Mouse (Mus musculus): ENCODE data around the gene Bicra. TPM values are rescaled to one million over a fixed set of nuclear protein-coding genes. Genes with fewer than 3 reads are reported as not detected.

The Bicra gene
- total and polyA plus RNA-seq, 3 experiments, result 0.32 to 10.2 (median 2.2) TPM

GRCm38 (mm10) chr7:15987661-15988356, 59.9 kb downstream of the Bicra start:
- in situ Hi-C loops (cut with MboI; ENCODE audit: low pct_ligation_motif_present, low pct_unique_long_range_greater_than_20kb, low sequenced_read_pairs) (loop anchor here (10.0 kb wide), 1 partner anchor 147 kb away; no protein-coding TSS in a partner anchor), dilution Hi-C loops (cut with MboI; ENCODE audit: extremely low pct_ligation_motif_present, extremely low pct_unique_long_range_greater_than_20kb, low sequenced_read_pairs) (no loop called here)
- Histone ChIP-seq H3K36me3 (replicated peaks in 1 of 2; ENCODE audit: control insufficient read depth in 1 of 2, insufficient read depth in 1 of 2, low read length in 1 of 2) (peaks cover 51 to 88% of the 10 kb centered on the region in 2 experiments), H3K79me2 (replicated peaks; ENCODE audit: control insufficient read depth, extremely low read depth, insufficient read depth, poor library complexity, severe bottlenecking) (no peaks in the 10 kb centered on the region), H3K27ac (ENCODE audit: insufficient read depth, low read depth) (no peak overlapping the region), H3K4me2 (ENCODE audit: insufficient read depth, low read depth, poor library complexity, severe bottlenecking) (no peak overlapping the region), H3K4me3 (replicated peaks in 1 of 3; ENCODE audit: low read depth in 2 of 3, low read length in 2 of 3, poor library complexity in 1 of 3) (no peak overlapping the region), H3K4me1 (ENCODE audit: control insufficient read depth in 1 of 2, insufficient read depth in 2 of 2) (peaks cover 0 to 2% of the 10 kb centered on the region in 2 experiments; a peak in 1 of 4 replicates), H3K9ac (ENCODE audit: insufficient read depth, low read depth) (no peak overlapping the region), H3K9me3 (replicated peaks; ENCODE audit: low read length) (peaks cover 3% of the 10 kb centered on the region), H3K27me3 (replicated peaks) (no peaks in the 10 kb centered on the region)
- TF ChIP-seq KAT2A (IDR thresholded peaks at IDR 0.05; ENCODE audit: insufficient replicate concordance, low read length), result no peak
- no peak for TF ChIP-seq MAZ (IDR thresholded peaks at IDR 0.05; ENCODE audit: low read depth, low read length)
- no peak for TF ChIP-seq CTCF (conservative IDR thresholded peaks at IDR 0.05 in 1 of 2, IDR thresholded peaks at IDR 0.05 in 1 of 2; ENCODE audit: low read depth in 2 of 2, low read length in 2 of 2)
- TF ChIP-seq TCF12 (IDR thresholded peaks at IDR 0.05; ENCODE audit: low read depth, low read length), result no peak
- no peak for TF ChIP-seq MAX (IDR thresholded peaks at IDR 0.05; ENCODE audit: low read length)
- TF ChIP-seq USF1 (IDR thresholded peaks at IDR 0.05; ENCODE audit: low read depth, low read length), result no peak
- TF ChIP-seq CHD2 (IDR thresholded peaks at IDR 0.05; ENCODE audit: low read length), result no peak
- no peak for TF ChIP-seq UBTF (IDR thresholded peaks at IDR 0.05; ENCODE audit: low read depth, low read length)
- TF ChIP-seq HCFC1 (IDR thresholded peaks at IDR 0.05; ENCODE audit: low read depth, low read length), result no peak
- no peak for TF ChIP-seq NRF1 (IDR thresholded peaks at IDR 0.05; ENCODE audit: low read depth, low read length)
- TF ChIP-seq TBP (conservative IDR thresholded peaks at IDR 0.05; ENCODE audit: low read depth, low read length), result no peak
- no peak for TF ChIP-seq ZMIZ1 (IDR thresholded peaks at IDR 0.05; ENCODE audit: low read depth, low read length)
- TF ChIP-seq ZNF384 (IDR thresholded peaks at IDR 0.05; ENCODE audit: low read depth, low read length), result no peak
- TF ChIP-seq CHD1 (IDR thresholded peaks at IDR 0.05; ENCODE audit: low read depth, low read length), result no peak
- TF ChIP-seq SIN3A (IDR thresholded peaks at IDR 0.05; ENCODE audit: low read length), result no peak
- no peak for TF ChIP-seq NELFE (IDR thresholded peaks at IDR 0.05; ENCODE audit: low read depth, low read length)
- no peak for TF ChIP-seq EP300 (IDR thresholded peaks at IDR 0.05; ENCODE audit: low read length)
- no peak for DNase-seq (ENCODE audit: extremely low read depth)

GRCm38 (mm10) chr7:15982729-15983407, 64.9 kb downstream of the Bicra start:
- no peak overlapping the region for H3K9ac ChIP-seq (ENCODE audit: insufficient read depth, low read depth)
- H3K79me2 ChIP-seq (replicated peaks; ENCODE audit: control insufficient read depth, extremely low read depth, insufficient read depth, poor library complexity, severe bottlenecking), result no peaks in the 10 kb centered on the region
- peak; percentile 67 for DNase-seq (ENCODE audit: extremely low read depth)
- in situ Hi-C loops (cut with MboI; ENCODE audit: low pct_ligation_motif_present, low pct_unique_long_range_greater_than_20kb, low sequenced_read_pairs), result loop anchor here (5.0 to 10.0 kb wide), 2 partner anchors 64 to 152 kb away; partner anchors contain the start of gene Bicra
- H3K4me1 ChIP-seq (ENCODE audit: control insufficient read depth in 1 of 2, insufficient read depth in 2 of 2), result peaks cover 0 to 2% of the 10 kb centered on the region in 2 experiments; a peak in 1 of 4 replicates
- peaks cover 50 to 91% of the 10 kb centered on the region in 2 experiments for H3K36me3 ChIP-seq (replicated peaks in 1 of 2; ENCODE audit: control insufficient read depth in 1 of 2, insufficient read depth in 1 of 2, low read length in 1 of 2)
- H3K4me2 ChIP-seq (ENCODE audit: insufficient read depth, low read depth, poor library complexity, severe bottlenecking), result no peak overlapping the region
- peaks cover 2% of the 10 kb centered on the region for H3K9me3 ChIP-seq (replicated peaks; ENCODE audit: low read length)
- no peak overlapping the region for H3K27ac ChIP-seq (ENCODE audit: insufficient read depth, low read depth)
- dilution Hi-C loops (cut with MboI; ENCODE audit: extremely low pct_ligation_motif_present, extremely low pct_unique_long_range_greater_than_20kb, low sequenced_read_pairs), result no loop called here
- no peaks in the 10 kb centered on the region for H3K27me3 ChIP-seq (replicated peaks)
- H3K4me3 ChIP-seq (replicated peaks in 1 of 3; ENCODE audit: low read depth in 2 of 3, low read length in 2 of 3, poor library complexity in 1 of 3), result no peak overlapping the region
- TF ChIP-seq CTCF (conservative IDR thresholded peaks at IDR 0.05 in 1 of 2, IDR thresholded peaks at IDR 0.05 in 1 of 2; ENCODE audit: low read depth in 2 of 2, low read length in 2 of 2), result peak; percentile 52 to 93; a peak in 3 of 4 replicates
- no peak for TF ChIP-seq POLR2A (IDR thresholded peaks at IDR 0.05; ENCODE audit: low read depth, low read length)
- peak; percentile 91 for TF ChIP-seq SMC3 (IDR thresholded peaks at IDR 0.05; ENCODE audit: low read depth, low read length)
- TF ChIP-seq HCFC1 (IDR thresholded peaks at IDR 0.05; ENCODE audit: low read depth, low read length), result no peak
- peak; percentile 40; the same call in 1 of the 2 replicates for TF ChIP-seq ZC3H11A (IDR thresholded peaks at IDR 0.05; ENCODE audit: low read depth, low read length)
- no peak for TF ChIP-seq MXI1 (IDR thresholded peaks at IDR 0.05; ENCODE audit: low read depth, low read length)
- peak; percentile 89 for TF ChIP-seq RAD21 (IDR thresholded peaks at IDR 0.05; ENCODE audit: low read depth, low read length)
- TF ChIP-seq NRF1 (IDR thresholded peaks at IDR 0.05; ENCODE audit: low read depth, low read length), result no peak
